Mouse (Mus musculus) liver, postnatal 0 days (tissue): ENCODE results near the gene Fam178b. TPM values are rescaled to one million over a fixed set of nuclear protein-coding genes. Genes with fewer than 3 reads are reported as not detected.

Experiments
- ATAC-seq: fragments of 200-750 bp; cut with Nextera tagmentation; 2 replicates; pipeline ENCODE4 v1.8.0; 2017; ENCODE audit warnings: mild to moderate bottlenecking, moderate library complexity
- DNase-seq: peaks from one replicate; pipeline ENCODE4 v3.0.0-alpha.2; 2016
- H3K27ac ChIP-seq: fragments of 300-500 bp; sonication (generic); 2 replicates; pipeline ENCODE4 v1.5.1; 2014; ENCODE audit warnings: antibody characterized with exemption, moderate library complexity, mild to moderate bottlenecking, low read depth
- H3K27me3 ChIP-seq: fragments of 300-500 bp; sonication (generic); 2 replicates; pipeline ENCODE4 v1.6.1; 2014; ENCODE audit warnings: low read length, control low read depth, mixed read lengths; ENCODE audit not compliant: insufficient read depth
- H3K36me3 ChIP-seq: fragments of 300-500 bp; sonication (generic); replicated peaks from 2 replicates; pipeline ENCODE4 v1.6.1; 2014; ENCODE audit warnings: mild to moderate bottlenecking, control low read depth, low read length, moderate library complexity, mixed read lengths; ENCODE audit not compliant: insufficient read depth
- H3K4me1 ChIP-seq: fragments of 300-500 bp; sonication (generic); 2 replicates; pipeline ENCODE4 v1.6.1; 2014; ENCODE audit warnings: antibody characterized with exemption, mild to moderate bottlenecking, control low read depth; ENCODE audit not compliant: insufficient read depth
- H3K4me2 ChIP-seq: fragments of 300-500 bp; sonication (generic); 2 replicates; pipeline ENCODE4 v1.6.1; 2014; ENCODE audit warnings: low read depth, mild to moderate bottlenecking, low read length, moderate library complexity, mixed read lengths
- H3K4me3 ChIP-seq: fragments of 300-500 bp; sonication (generic); 2 replicates; pipeline ENCODE4 v1.5.1; 2014; ENCODE audit warnings: low read depth, low read length
- H3K9ac ChIP-seq: fragments of 300-500 bp; sonication (generic); replicated peaks from 2 replicates; pipeline ENCODE4 v1.6.1; 2014; ENCODE audit warnings: mild to moderate bottlenecking, moderate library complexity
- H3K9me3 ChIP-seq: fragments of 300-500 bp; sonication (generic); 2 replicates; pipeline ENCODE4 v1.6.1; 2016; ENCODE audit warnings: mild to moderate bottlenecking, control low read depth, low read length, mixed read lengths
- CTCF ChIP-seq: sonication (generic); IDR thresholded peaks from 2 replicates; pipeline ENCODE4 v1.5.1; 2016; ENCODE audit warnings: antibody characterized with exemption, low read depth
- EP300 ChIP-seq: IDR thresholded peaks from 2 replicates; pipeline ENCODE4 v1.6.1; 2016; ENCODE audit warnings: antibody characterized with exemption, low read depth, mild to moderate bottlenecking
- WGBS: fragments of 180-500 bp; shearing (Covaris S2); extraction: QIAGEN DNeasy Blood & Tissue Kit; methylation state at CpG from one replicate; pipeline ENCODE4 v1.1.7; 2014; ENCODE audit not compliant: insufficient replicate concordance; 5-methylcytosine and 5-hydroxymethylcytosine counted together
- polyA plus RNA-seq: library from polyadenylated mRNA; unstranded; fragments of >200 nt; fragmentation: Nextera tagmentation; extraction: Ambion mirVana; gene quantifications from 2 replicates; pipeline ENCODE4 v1.2.1, GENCODE M21; 2015

The Fam178b gene
- polyA plus RNA-seq, 1 experiment from 2014 or later = 0.16 TPM

DNA sequence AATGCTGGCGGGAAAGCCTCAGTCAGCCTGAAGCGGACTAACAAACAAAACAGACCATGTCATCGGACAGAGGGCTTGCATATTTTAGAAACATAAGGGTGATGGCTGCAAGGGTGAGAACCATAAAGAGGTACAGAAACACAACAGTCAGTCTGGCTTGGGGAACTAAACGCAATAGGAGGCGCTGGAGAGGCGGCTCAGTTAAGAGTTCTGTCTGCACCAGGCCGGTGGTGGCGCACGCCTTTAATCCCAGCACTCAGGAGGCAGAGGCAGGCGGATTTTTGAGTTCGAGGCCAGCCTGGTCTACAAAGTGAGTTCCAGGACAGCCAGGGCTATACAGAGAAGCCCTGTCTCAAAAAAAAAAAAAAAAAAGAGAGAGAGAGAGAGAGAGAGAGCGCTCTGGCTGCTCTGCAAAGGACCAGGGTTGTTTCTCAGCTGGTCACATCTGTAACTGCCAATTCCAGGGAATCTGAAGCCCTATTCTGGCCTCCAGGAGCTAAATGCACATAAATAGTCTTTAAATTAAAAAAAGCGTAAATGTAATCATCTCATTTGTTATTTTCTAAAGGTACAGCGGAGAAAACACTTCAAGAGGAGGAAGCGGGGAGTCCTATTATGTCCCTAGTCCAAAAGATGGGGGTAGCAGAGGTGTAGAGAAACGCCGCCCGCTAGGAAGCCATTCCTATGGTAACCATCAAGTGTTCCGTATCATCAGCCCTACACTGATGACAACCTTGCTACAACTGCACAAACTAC is 137.0 kb downstream of the Fam178b start:
- peaks cover 14% of the 10 kb centered on the region for H3K36me3 ChIP-seq
- H3K27me3 ChIP-seq = no peaks in the 10 kb centered on the region
- H3K4me3 ChIP-seq = peak overlapping the region; percentile 71
- H3K9ac ChIP-seq = 0 out of 2 replicates have a peak overlapping the region, but pooled peaks have one; percentile 65
- TF ChIP-seq CTCF (0 out of 2 replicates have a peak, but pooled peaks have one; percentile 18), EP300 (no peak)
- H3K9me3 ChIP-seq = no peaks in the 10 kb centered on the region
- 66% methylated on average over 19 of the region's 19 CpGs for WGBS
- H3K4me1 ChIP-seq = 0 out of 2 replicates have a peak, but pooled peaks cover 4% of the 10 kb centered on the region
- ATAC-seq (no peak), DNase-seq (no peak)
- peak overlapping the region; percentile 82 for H3K4me2 ChIP-seq
- H3K27ac ChIP-seq = peak overlapping the region; percentile 16; the same call in 1 of the 2 replicates

DNA sequence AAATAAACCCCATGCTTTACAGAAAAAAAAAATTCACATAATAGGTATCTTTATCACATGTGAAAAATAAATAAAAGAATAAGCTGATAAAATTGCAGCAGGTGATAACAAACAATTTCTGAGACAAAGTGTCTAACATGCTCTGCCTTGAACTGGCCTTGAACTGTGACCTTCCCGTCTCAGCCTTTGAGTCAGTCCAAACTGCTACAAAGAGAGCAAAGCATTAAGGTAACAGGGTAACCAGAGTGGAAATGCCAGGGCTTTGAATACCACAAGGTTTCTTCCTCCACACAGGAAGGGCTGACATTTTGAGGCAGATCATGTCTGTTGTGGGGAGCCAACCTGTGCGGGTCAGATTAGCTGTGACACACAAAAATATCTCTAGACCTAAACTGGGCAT is 137.6 kb downstream of the Fam178b start:
- H3K4me2 ChIP-seq = no peak overlapping the region
- 0 out of 2 replicates have a peak, but pooled peaks cover 4% of the 10 kb centered on the region for H3K4me1 ChIP-seq
- H3K4me3 ChIP-seq = no peak overlapping the region
- ATAC-seq (no peak), DNase-seq (no peak)
- TF ChIP-seq EP300 (no peak), CTCF (no peak)
- WGBS = 56% methylated on average over 2 of the region's 2 CpGs
- H3K36me3 ChIP-seq = peaks cover 12% of the 10 kb centered on the region
- no peaks in the 10 kb centered on the region for H3K9me3 ChIP-seq
- no peaks in the 10 kb centered on the region for H3K27me3 ChIP-seq
- H3K27ac ChIP-seq = peak overlapping the region; percentile 16; the same call in 1 of the 2 replicates
- no peak overlapping the region for H3K9ac ChIP-seq

DNA sequence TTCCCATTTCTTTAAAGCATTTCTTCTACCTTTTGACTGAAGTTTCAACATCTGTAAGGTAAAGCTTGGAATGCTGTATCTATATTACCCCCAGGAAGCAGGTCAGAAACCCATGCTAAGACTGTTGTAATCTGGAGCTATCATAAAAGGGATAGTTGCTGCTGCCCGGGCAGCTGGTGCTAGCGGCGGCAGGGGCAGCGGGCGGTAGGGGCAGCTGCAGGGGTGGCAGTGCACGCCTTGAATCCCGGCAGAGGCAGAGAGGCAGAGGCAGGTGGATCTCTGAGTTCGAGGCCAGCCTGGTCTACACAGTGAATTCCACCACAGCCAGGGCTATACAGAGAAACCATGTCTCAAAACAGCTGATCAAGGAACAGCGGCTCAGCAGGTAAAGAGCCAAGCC is 140.1 kb downstream of the Fam178b start:
- Histone ChIP-seq H3K9ac (no peak overlapping the region), H3K4me2 (no peak overlapping the region), H3K27ac (no peak overlapping the region), H3K27me3 (no peaks in the 10 kb centered on the region), H3K36me3 (peaks cover 12% of the 10 kb centered on the region; the same call in 1 of the 2 replicates), H3K9me3 (no peaks in the 10 kb centered on the region), H3K4me1 (0 out of 2 replicates have a peak, but pooled peaks cover 6% of the 10 kb centered on the region), H3K4me3 (no peak overlapping the region)
- DNase-seq (no peak), ATAC-seq (no peak)
- WGBS = 89% methylated on average over 9 of the region's 9 CpGs
- TF ChIP-seq CTCF = no peak
- no peak for TF ChIP-seq EP300

DNA sequence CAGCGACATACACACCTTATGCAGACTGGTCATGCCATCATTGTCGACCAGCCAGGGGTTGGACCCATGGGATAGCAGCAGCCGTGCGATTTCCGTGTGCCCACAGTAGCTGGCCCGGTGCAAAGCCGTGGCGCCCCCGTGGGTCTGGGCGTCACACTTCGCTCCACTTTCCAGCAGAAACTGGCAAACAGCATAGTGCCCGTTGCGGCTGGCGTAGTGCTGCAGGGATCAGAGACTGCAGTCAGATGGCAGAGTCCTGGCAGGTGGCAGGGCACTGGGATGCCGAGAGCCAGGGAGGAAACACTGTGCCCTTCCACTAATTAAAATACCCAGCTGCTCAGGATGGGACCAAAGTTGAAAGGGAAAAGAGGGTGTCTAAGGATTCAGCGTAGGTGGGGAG is 141.1 kb downstream of the Fam178b start:
- Histone ChIP-seq H3K9ac (no peak overlapping the region), H3K27me3 (no peaks in the 10 kb centered on the region), H3K27ac (no peak overlapping the region), H3K36me3 (peaks cover 12% of the 10 kb centered on the region; the same call in 1 of the 2 replicates), H3K4me3 (no peak overlapping the region), H3K4me1 (0 out of 2 replicates have a peak, but pooled peaks cover 10% of the 10 kb centered on the region), H3K9me3 (no peaks in the 10 kb centered on the region), H3K4me2 (no peak overlapping the region)
- ATAC-seq = no peak
- no peak for TF ChIP-seq EP300
- no peak for TF ChIP-seq CTCF
- 94% methylated on average over 16 of the region's 16 CpGs for WGBS
- DNase-seq = no peak

DNA sequence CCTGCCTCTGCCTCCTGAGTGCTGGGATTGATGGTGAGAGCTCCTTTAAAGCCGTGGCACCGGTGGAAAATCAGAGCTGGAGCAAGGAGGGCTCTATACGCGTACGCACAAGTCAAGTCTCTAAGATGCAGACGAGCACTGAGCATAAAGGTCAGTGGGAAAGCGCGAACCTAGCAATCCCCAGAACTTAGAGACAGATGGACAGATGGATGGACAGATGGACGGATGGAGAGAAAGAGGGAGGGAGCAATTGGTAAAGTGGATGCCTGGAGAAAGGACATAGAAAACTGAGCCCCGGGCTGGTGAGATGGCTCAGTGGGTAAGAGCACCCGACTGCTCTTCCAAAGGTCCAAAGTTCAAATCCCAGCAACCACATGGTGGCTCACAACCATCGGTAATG is 142.2 kb downstream of the Fam178b start:
- TF ChIP-seq CTCF = no peak
- TF ChIP-seq EP300 = no peak
- H3K27ac ChIP-seq = no peak overlapping the region
- peaks cover 12% of the 10 kb centered on the region; the same call in 1 of the 2 replicates for H3K36me3 ChIP-seq
- DNase-seq (no peak), ATAC-seq (no peak)
- H3K9ac ChIP-seq = no peak overlapping the region
- H3K4me1 ChIP-seq = peaks cover 10% of the 10 kb centered on the region; the same call in 1 of the 2 replicates
- WGBS = 86% methylated on average over 12 of the region's 12 CpGs
- no peaks in the 10 kb centered on the region for H3K9me3 ChIP-seq
- H3K27me3 ChIP-seq = no peaks in the 10 kb centered on the region
- H3K4me2 ChIP-seq = no peak overlapping the region
- no peak overlapping the region for H3K4me3 ChIP-seq

DNA sequence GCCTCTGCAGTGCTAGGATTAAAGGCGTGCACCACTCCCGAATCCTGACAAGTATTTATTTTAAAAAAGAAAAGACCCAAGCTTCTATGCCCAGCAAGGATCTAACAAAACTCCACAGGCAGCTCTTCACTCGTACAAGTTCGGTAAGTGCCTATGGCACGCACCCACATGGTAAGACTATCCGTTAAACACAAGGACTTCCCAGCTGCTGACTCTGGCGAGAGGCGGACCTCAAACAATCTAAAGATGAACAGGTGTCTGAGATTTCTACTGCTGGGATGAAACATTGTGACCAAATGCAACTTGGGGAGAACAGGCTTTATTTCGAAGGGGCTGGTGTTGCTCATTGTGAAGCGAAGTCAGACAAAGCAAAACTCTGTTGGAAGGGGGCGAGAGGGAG is 142.9 kb downstream of the Fam178b start:
- 81% methylated on average over 11 of the region's 11 CpGs for WGBS
- Histone ChIP-seq H3K27me3 (no peaks in the 10 kb centered on the region), H3K9ac (no peak overlapping the region), H3K36me3 (peaks cover 12% of the 10 kb centered on the region; the same call in 1 of the 2 replicates), H3K27ac (no peak overlapping the region), H3K4me2 (no peak overlapping the region), H3K9me3 (no peaks in the 10 kb centered on the region), H3K4me3 (no peak overlapping the region), H3K4me1 (peaks cover 13% of the 10 kb centered on the region; the same call in 1 of the 2 replicates)
- DNase-seq (no peak), ATAC-seq (no peak)
- TF ChIP-seq CTCF (no peak), EP300 (no peak)
